Mouse (Mus musculus): ENCODE results near the gene Stk33. TPM values are rescaled to one million over a fixed set of nuclear protein-coding genes. Genes with fewer than 3 reads are reported as not detected.

Gene Stk33
- polyA plus RNA-seq, 1 experiment from 2014 or later: 1.6 TPM

DNA sequence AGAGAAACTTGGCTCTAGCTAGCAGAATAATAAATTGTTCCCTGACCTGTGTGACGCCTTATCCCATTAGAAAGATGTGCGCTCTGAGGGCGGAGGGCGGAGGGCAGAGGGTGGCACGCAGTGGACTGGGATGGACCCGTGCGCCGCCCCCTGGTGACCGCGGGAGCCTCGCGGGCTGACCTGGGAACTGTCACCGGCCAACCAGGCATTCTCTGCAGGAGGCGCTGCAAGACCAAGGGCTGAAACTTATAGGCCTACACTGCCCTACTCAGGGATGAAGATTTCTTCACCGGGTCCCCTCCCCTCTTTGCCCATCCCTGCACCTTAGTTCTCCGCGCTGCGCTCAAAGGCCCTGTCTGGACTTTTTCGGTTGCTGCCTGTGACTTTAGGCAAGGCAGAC lies 197.6 kb downstream of the Stk33 start:
- H3K27me3 ChIP-seq: peaks cover 10% of the 10 kb centered on the region
- ATAC-seq (ENCODE audit: insufficient number of reproducible peaks, insufficient read depth, low FRiP score, low TSS enrichment, low read depth): peak; percentile 34; the same call in 1 of the 2 replicates
- peak overlapping the region; percentile 40 for H3K4me2 ChIP-seq
- H3K36me3 ChIP-seq: no peaks in the 10 kb centered on the region
- H3K4me1 ChIP-seq (replicated peaks): no peaks in the 10 kb centered on the region
- 6% methylated on average over 19 of the region's 19 CpGs for WGBS
- no peak overlapping the region for H3K4me3 ChIP-seq (replicated peaks)
- no peaks in the 10 kb centered on the region for H3K9me3 ChIP-seq
- H3K27ac ChIP-seq: no peak overlapping the region
- no peak overlapping the region for H3K9ac ChIP-seq (replicated peaks)

DNA sequence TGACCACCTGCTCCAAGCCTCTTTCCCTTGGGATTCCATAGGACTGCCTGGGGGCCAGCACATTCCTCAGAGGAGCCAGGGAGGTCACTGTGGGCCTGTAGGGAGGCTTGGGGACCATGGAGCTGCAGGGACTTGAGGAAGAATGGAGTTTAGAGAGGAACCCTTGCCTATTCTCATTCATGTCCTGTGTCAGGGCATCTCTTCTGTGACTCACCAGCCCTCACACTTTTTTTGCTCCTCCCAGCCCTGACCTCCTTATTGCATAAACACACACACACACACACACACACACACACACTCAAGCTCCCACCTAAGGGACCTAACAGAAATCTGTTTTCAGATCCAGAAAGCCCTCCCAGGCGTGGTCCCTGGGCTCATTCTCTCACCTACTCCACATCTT lies 199.5 kb downstream of the Stk33 start:
- Histone ChIP-seq H3K27ac (no peak overlapping the region), H3K4me2 (no peak overlapping the region), H3K4me1 (replicated peaks) (peaks cover 8% of the 10 kb centered on the region; the same call in 1 of the 2 replicates), H3K9ac (replicated peaks) (no peak overlapping the region), H3K9me3 (no peaks in the 10 kb centered on the region), H3K27me3 (peaks cover 10% of the 10 kb centered on the region), H3K36me3 (no peaks in the 10 kb centered on the region), H3K4me3 (replicated peaks) (no peak overlapping the region)
- WGBS: 80% methylated on average over 1 of the region's 1 CpGs
- no peak for ATAC-seq (ENCODE audit: insufficient number of reproducible peaks, insufficient read depth, low FRiP score, low TSS enrichment, low read depth)

DNA sequence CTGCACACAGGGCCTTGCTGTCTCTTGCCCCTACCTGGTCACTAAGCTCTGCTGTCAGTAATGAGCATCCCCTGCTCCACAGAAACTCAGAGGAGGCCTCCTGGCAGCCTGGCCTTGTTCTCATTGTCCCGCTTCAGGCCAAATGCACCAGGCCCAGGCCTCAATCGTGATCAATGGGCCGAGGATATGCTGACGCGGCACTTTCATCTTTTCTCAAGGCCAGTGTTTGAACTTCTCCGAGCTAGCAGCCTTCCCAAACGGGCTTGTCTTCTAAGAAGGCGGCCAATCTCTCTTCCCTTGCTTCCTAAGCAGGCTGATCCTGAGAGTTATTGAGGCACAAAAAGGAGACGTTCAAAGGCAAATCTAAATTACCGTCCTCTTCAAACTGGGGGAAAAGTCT lies 200.2 kb downstream of the Stk33 start:
- ATAC-seq (ENCODE audit: insufficient number of reproducible peaks, insufficient read depth, low FRiP score, low TSS enrichment, low read depth): no peak
- Histone ChIP-seq H3K27ac (no peak overlapping the region), H3K9me3 (no peaks in the 10 kb centered on the region), H3K9ac (replicated peaks) (no peak overlapping the region), H3K4me2 (no peak overlapping the region), H3K4me1 (replicated peaks) (peaks cover 8% of the 10 kb centered on the region; the same call in 1 of the 2 replicates), H3K36me3 (no peaks in the 10 kb centered on the region), H3K27me3 (peaks cover 10% of the 10 kb centered on the region), H3K4me3 (replicated peaks) (no peak overlapping the region)
- WGBS: 85% methylated on average over 10 of the region's 10 CpGs

DNA sequence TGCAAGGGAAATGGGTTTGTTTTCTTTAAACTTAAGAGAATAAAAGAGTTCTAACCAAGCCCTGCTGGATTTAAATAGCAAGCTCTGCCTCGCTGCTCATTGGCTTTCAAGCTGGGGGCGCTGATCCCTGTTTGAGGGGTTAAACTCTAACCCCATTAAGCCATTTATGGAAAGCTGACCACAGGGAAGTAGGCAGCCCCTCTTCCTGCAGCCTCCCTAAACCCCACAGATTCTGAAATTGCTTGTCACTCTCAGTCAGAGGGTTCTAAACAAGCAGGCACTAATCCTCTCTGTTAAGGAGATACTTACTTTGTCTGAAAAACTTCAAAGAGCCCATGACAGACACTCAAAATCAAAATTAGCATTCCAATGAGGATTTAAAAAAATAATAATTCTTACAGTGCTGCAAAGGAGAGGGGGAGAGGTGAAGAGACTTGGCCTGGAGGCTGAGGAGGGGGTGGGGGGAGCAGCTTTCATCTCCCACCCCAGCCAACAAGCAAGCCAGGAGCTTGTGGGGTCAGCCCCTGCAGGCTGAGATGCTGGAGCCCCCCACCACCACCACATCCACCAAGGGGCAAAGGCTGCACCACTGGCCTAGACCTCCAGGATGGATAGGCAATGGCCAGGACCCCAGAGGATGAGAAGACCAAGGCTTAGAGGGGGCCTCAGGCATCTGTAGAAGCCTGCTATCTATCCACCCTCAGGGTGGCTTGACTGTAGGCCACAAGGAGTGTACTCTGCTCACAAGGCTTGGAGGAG lies 203.8 kb downstream of the Stk33 start:
- H3K9me3 ChIP-seq: no peaks in the 10 kb centered on the region
- H3K27me3 ChIP-seq: peaks cover under 1% of the 10 kb centered on the region; the same call in 1 of the 2 replicates
- no peaks in the 10 kb centered on the region for H3K36me3 ChIP-seq
- no peak overlapping the region for H3K4me2 ChIP-seq
- no peak overlapping the region for H3K27ac ChIP-seq
- no peak overlapping the region for H3K9ac ChIP-seq (replicated peaks)
- 21% methylated on average over 2 of the region's 2 CpGs for WGBS
- ATAC-seq (ENCODE audit: insufficient number of reproducible peaks, insufficient read depth, low FRiP score, low TSS enrichment, low read depth): no peak
- H3K4me1 ChIP-seq (replicated peaks): peaks cover 21% of the 10 kb centered on the region
- H3K4me3 ChIP-seq (replicated peaks): no peak overlapping the region

DNA sequence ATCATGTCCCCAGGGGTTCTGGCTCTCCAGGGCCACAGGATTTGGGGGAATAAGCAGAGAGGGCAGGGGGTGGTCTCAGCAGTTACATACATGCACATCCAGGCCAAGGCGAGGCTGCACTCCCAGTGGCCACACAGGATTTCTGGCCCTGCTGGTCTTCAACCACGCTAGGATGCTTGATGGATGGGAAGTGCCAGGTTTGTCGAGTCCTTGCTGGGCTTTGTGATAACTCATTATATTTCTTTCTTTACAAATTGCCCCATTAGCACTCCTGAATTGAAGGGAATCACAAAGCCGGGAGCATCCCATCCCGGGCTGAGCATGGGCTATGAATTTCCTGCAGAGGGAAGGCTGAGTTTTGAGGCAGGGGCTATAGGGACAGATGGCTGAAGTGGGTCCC lies 204.4 kb downstream of the Stk33 start:
- Histone ChIP-seq H3K27ac (no peak overlapping the region), H3K4me1 (replicated peaks) (peaks cover 21% of the 10 kb centered on the region), H3K9ac (replicated peaks) (no peak overlapping the region), H3K4me2 (no peak overlapping the region), H3K4me3 (replicated peaks) (no peak overlapping the region), H3K36me3 (no peaks in the 10 kb centered on the region), H3K27me3 (no peaks in the 10 kb centered on the region), H3K9me3 (no peaks in the 10 kb centered on the region)
- 48% methylated on average over 5 of the region's 5 CpGs for WGBS
- ATAC-seq (ENCODE audit: insufficient number of reproducible peaks, insufficient read depth, low FRiP score, low TSS enrichment, low read depth): no peak

DNA sequence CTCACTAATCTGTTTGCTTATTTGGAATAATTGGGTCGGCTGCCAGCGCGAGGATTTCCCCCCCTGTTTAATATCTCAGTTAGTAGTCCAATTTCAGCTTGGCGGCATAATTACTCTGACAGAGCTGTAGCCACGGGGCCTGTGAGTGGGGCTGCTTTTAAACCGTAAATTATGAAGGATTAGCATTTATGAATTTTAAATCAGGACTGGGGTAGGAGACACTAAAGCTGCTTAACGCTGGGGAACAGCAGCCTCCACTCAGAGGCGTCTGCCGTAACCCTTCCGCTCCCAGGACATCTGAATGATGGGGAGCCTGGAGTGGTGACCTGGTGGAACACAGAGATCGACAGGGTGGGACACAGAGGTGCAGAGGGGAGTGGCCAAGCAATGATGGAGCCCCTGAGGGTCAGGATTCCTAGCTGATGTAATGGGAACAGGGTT lies 207.0 kb downstream of the Stk33 start:
- no peak overlapping the region for H3K27ac ChIP-seq

DNA sequence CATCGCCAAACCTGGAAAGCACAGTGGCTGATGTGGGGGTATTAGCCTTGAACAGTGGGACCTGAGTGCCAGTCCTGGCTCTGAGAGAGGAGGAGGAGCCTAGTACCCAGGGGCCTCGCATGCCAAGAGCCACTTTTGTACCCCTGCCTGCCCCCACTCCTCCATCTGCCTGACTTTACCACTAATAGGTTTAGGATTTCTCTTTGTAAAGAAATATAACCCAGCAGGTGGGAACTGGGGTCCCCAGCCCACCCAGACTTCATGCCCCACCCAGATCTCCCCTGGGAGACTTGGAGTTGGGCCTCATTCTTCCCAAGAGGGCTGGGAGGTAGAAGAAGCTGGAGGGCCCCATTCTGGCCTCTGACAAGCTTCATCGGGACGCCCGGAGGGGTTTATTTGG lies 207.6 kb downstream of the Stk33 start:
- Histone ChIP-seq H3K4me2 (no peak overlapping the region), H3K9me3 (no peaks in the 10 kb centered on the region), H3K27ac (no peak overlapping the region; the same call in 1 of the 2 replicates), H3K4me3 (replicated peaks) (no peak overlapping the region), H3K36me3 (no peaks in the 10 kb centered on the region), H3K4me1 (replicated peaks) (peaks cover 21% of the 10 kb centered on the region), H3K9ac (replicated peaks) (no peak overlapping the region), H3K27me3 (no peaks in the 10 kb centered on the region)
- 66% methylated on average over 5 of the region's 5 CpGs for WGBS
- ATAC-seq (ENCODE audit: insufficient number of reproducible peaks, insufficient read depth, low FRiP score, low TSS enrichment, low read depth): peak; percentile 3; the same call in 1 of the 2 replicates

More for the DNA sequence above, 207.0 kb downstream of the Stk33 start:
- H3K36me3 ChIP-seq: no peaks in the 10 kb centered on the region
- H3K4me1 ChIP-seq (replicated peaks): peaks cover 21% of the 10 kb centered on the region
- H3K4me2 ChIP-seq: no peak overlapping the region
- H3K9ac ChIP-seq (replicated peaks): no peak overlapping the region
- whole genome bisulfite sequencing: 33% methylated on average over 11 of the region's 11 CpGs
- no peaks in the 10 kb centered on the region for H3K27me3 ChIP-seq
- no peak for ATAC-seq (ENCODE audit: insufficient number of reproducible peaks, insufficient read depth, low FRiP score, low TSS enrichment, low read depth)
- H3K9me3 ChIP-seq: no peaks in the 10 kb centered on the region
- H3K4me3 ChIP-seq (replicated peaks): no peak overlapping the region

DNA sequence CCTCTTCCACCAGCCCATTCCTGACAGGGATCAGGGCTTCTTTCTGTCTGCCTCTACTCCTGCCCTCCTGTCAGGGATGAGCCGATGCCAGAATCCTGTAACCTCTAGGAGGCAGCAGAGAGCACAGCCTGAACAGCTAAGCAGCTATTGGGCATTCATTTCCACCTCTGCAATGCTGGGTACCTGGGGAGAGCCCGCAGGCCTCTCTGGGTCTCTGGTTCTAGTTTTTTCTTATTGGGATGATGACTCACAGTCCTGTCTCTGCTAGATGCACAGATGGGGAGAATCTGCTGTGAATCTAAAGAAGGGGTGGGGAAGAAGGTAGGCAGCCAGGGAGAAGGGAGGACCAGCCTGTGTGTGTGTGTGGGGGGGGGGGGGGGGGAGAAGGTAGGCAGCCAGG lies 208.1 kb downstream of the Stk33 start:
- Histone ChIP-seq H3K9ac (replicated peaks) (no peak overlapping the region), H3K4me3 (replicated peaks) (no peak overlapping the region), H3K27ac (no peak overlapping the region), H3K36me3 (no peaks in the 10 kb centered on the region), H3K9me3 (no peaks in the 10 kb centered on the region), H3K4me2 (no peak overlapping the region), H3K27me3 (no peaks in the 10 kb centered on the region), H3K4me1 (replicated peaks) (peaks cover 21% of the 10 kb centered on the region)
- 16% methylated on average over 2 of the region's 2 CpGs for WGBS
- 0 out of 2 replicates have a peak, but pooled peaks have one; percentile 5 for ATAC-seq (ENCODE audit: insufficient number of reproducible peaks, insufficient read depth, low FRiP score, low TSS enrichment, low read depth)

Other genes starting within 250 kb of the Stk33 start
- gene Trim66, start 69.1 kb upstream of the Stk33 start, polyA plus RNA-seq (2016; fragmentation: Nextera tagmentation; extraction: Ambion mirVana): 0.04 TPM in 2 replicates
- 137 and 139 TPM in 2 replicates for gene Rpl27a, start 80.1 kb upstream of the Stk33 start, polyA plus RNA-seq (2016; fragmentation: Nextera tagmentation; extraction: Ambion mirVana)

Measured in limb, embryonic 12.5 days (tissue).